Mouse (Mus musculus): ENCODE measurements around the gene Cdca8. TPM values are rescaled to one million over a fixed set of nuclear protein-coding genes. Genes with fewer than 3 reads are reported as not detected.
A peak's percentile ranks its signal among the peaks of the same experiment; 100 is the strongest.

Cdca8 gene
- polyA plus RNA-seq, 1 experiment from 2014 or later = 136 TPM

- H3K9ac ChIP-seq (ENCODE audit: low read depth, low read length) = no peak overlapping the region
- no peak for ATAC-seq (replicated peaks; ENCODE audit: insufficient number of reproducible peaks, low FRiP score, low TSS enrichment)
Observed at GRCm38 (mm10) chr4:124943781-124944180, 4.7 kb upstream of the Cdca8 start.

DNA sequence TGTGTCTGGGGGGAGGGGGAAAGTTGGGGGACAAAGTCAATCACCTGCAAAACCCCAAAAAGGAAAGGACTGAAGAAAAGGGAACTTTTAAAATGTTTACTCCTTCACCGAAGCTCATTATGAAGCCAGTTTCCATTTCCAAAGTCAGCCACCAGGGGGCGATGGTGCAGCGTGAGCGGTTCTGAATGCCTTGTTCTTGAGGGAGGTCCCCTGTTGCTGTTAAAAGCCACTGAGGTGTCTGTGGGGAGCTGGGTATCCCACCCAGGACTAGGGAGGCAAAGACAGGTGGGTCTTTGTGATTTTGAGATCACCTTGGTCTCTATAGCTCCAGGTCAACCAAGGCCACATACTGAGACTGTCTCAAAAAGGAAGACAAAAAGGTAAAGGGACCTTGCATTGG lies 3.9 kb upstream of the Cdca8 start:
- no peak for ATAC-seq (replicated peaks; ENCODE audit: insufficient number of reproducible peaks, low FRiP score, low TSS enrichment)
- H3K36me3 ChIP-seq (ENCODE audit: control insufficient read depth, insufficient read depth, low read length) = peaks cover 11% of the 10 kb centered on the region; the same call in 1 of the 2 replicates
- H3K27ac ChIP-seq (ENCODE audit: low read depth, low read length) = no peak overlapping the region
- no peak overlapping the region for H3K4me2 ChIP-seq
- H3K4me3 ChIP-seq (ENCODE audit: low read depth, low read length) = no peak overlapping the region
- 11% methylated on average over 4 of the region's 4 CpGs for WGBS (ENCODE audit: insufficient replicate concordance)
- no peaks in the 10 kb centered on the region for H3K27me3 ChIP-seq (ENCODE audit: control insufficient read depth, insufficient read depth, low read length)
- no peaks in the 10 kb centered on the region for H3K9me3 ChIP-seq (replicated peaks; ENCODE audit: control insufficient read depth, low read length)
- peaks cover 2% of the 10 kb centered on the region for H3K4me1 ChIP-seq (ENCODE audit: control insufficient read depth, insufficient read depth, low read length)
- H3K9ac ChIP-seq (ENCODE audit: low read depth, low read length) = no peak overlapping the region

More at GRCm38 (mm10) chr4:124943781-124944180, 4.7 kb upstream of the Cdca8 start:
- Histone ChIP-seq H3K4me2 (no peak overlapping the region), H3K27ac (ENCODE audit: low read depth, low read length) (no peak overlapping the region), H3K4me1 (ENCODE audit: control insufficient read depth, insufficient read depth, low read length) (no peaks in the 10 kb centered on the region), H3K27me3 (ENCODE audit: control insufficient read depth, insufficient read depth, low read length) (no peaks in the 10 kb centered on the region), H3K36me3 (ENCODE audit: control insufficient read depth, insufficient read depth, low read length) (peaks cover 10% of the 10 kb centered on the region; the same call in 1 of the 2 replicates), H3K4me3 (ENCODE audit: low read depth, low read length) (no peak overlapping the region), H3K9me3 (replicated peaks; ENCODE audit: control insufficient read depth, low read length) (no peaks in the 10 kb centered on the region)
- 62% methylated on average over 5 of the region's 5 CpGs for WGBS (ENCODE audit: insufficient replicate concordance)

GRCm38 (mm10) chr4:124936613-124937471 lies 2.3 kb downstream of the Cdca8 start, which contains the start of gene 9930104L06Rik:
TSS of gene 9930104L06Rik (plus strand) at chr4:124937048.
- peaks cover 15% of the 10 kb centered on the region for H3K4me1 ChIP-seq (ENCODE audit: control insufficient read depth, insufficient read depth, low read length)
- no peaks in the 10 kb centered on the region for H3K9me3 ChIP-seq (replicated peaks; ENCODE audit: control insufficient read depth, low read length)
- under 1% methylated on average over 52 of the region's 52 CpGs for WGBS (ENCODE audit: insufficient replicate concordance)
- no peaks in the 10 kb centered on the region for H3K27me3 ChIP-seq (ENCODE audit: control insufficient read depth, insufficient read depth, low read length)
- ATAC-seq (replicated peaks; ENCODE audit: insufficient number of reproducible peaks, low FRiP score, low TSS enrichment) = peak; percentile 98
- H3K27ac ChIP-seq (ENCODE audit: low read depth, low read length) = 0 out of 2 replicates have a peak within 1 kb of the TSS, but pooled peaks have one; percentile 22
- peaks cover 11% of the 10 kb centered on the region; the same call in 1 of the 2 replicates for H3K36me3 ChIP-seq (ENCODE audit: control insufficient read depth, insufficient read depth, low read length)
- peak within 1 kb of the TSS; percentile 84 for H3K4me2 ChIP-seq
- peak within 1 kb of the TSS; percentile 93 for H3K4me3 ChIP-seq (ENCODE audit: low read depth, low read length)
- peak within 1 kb of the TSS; percentile 89 for H3K9ac ChIP-seq (ENCODE audit: low read depth, low read length)

DNA sequence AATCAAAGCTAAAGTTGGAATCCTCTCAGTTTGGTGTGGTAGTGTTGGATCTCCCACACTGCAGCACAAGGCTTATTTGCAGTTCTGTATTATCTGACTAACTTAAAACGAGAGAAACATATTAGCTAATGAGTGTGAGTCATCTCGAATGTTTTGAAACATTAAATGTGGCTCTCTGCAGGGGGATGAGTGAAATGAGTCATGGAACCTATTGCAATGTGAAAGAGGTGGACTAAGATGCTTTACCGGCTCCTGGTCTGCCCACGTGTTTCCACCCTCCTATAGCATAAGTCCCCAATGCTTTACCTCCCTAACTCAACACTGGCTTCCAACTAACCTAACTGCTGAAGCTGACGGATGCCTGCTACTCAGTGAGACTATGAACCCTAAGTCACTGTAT lies 11.0 kb downstream of the Cdca8 start:
- no peaks in the 10 kb centered on the region for H3K9me3 ChIP-seq (replicated peaks; ENCODE audit: control insufficient read depth, low read length)
- WGBS (ENCODE audit: insufficient replicate concordance) = 87% methylated on average over 5 of the region's 5 CpGs
- ATAC-seq (replicated peaks; ENCODE audit: insufficient number of reproducible peaks, low FRiP score, low TSS enrichment) = no peak
- no peaks in the 10 kb centered on the region for H3K4me1 ChIP-seq (ENCODE audit: control insufficient read depth, insufficient read depth, low read length)
- no peak overlapping the region for H3K4me2 ChIP-seq
- no peak overlapping the region for H3K9ac ChIP-seq (ENCODE audit: low read depth, low read length)
- H3K27me3 ChIP-seq (ENCODE audit: control insufficient read depth, insufficient read depth, low read length) = no peaks in the 10 kb centered on the region
- no peak overlapping the region for H3K27ac ChIP-seq (ENCODE audit: low read depth, low read length)
- H3K4me3 ChIP-seq (ENCODE audit: low read depth, low read length) = no peak overlapping the region
- H3K36me3 ChIP-seq (ENCODE audit: control insufficient read depth, insufficient read depth, low read length) = peaks cover 43% of the 10 kb centered on the region

DNA sequence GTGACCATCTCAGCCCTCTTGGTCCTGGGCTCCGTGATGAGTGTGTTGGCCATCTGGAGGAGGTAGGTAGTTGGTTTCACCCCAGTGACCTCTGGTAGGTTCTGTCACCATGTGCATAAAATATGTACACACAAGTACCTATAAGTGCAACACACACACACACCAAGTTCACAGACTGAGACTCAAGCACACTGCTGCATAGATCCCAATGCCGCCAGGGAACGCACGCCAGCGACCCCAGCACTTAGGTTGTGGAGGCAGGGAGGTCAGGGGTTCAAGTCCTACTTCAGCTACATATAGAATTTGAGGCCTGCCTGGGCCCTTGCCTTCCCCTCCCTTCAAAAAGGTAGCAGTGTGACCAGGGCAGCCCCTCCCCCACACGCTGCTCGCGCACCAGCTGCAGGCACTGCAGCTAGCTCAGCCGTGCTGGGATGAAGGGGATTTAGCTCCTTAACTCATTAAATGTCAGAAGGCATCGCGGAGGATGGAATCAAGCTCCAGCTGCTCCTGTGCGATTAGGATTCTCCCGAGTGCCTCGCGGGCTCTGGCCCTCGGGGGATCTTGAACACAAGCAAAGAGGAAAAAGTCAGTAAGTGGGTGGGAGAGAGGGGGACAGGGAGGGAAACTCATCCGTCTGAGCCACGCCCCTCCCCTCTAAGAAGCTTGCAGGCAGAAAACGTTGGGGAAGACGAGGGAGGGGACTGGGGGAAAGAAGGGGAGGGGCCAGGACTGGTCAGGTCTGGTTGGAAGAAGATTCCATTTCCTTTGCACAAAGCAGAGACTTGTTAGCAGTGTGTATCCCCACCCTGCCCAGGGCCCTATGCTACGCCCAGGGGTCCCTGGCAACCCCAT lies 32.9 kb downstream of the Cdca8 start:
- 0 out of 2 replicates have a peak, but pooled peaks have one; percentile 39 for ATAC-seq (replicated peaks; ENCODE audit: insufficient number of reproducible peaks, low FRiP score, low TSS enrichment)
- Histone ChIP-seq H3K4me1 (ENCODE audit: control insufficient read depth, insufficient read depth, low read length) (no peaks in the 10 kb centered on the region), H3K4me3 (ENCODE audit: low read depth, low read length) (peak overlapping the region; percentile 23; the same call in 1 of the 2 replicates), H3K9me3 (replicated peaks; ENCODE audit: control insufficient read depth, low read length) (no peaks in the 10 kb centered on the region), H3K9ac (ENCODE audit: low read depth, low read length) (0 out of 2 replicates have a peak overlapping the region, but pooled peaks have one; percentile 39), H3K36me3 (ENCODE audit: control insufficient read depth, insufficient read depth, low read length) (no peaks in the 10 kb centered on the region), H3K27ac (ENCODE audit: low read depth, low read length) (no peak overlapping the region), H3K4me2 (peak overlapping the region; percentile 60), H3K27me3 (ENCODE audit: control insufficient read depth, insufficient read depth, low read length) (peaks cover 10% of the 10 kb centered on the region)
- 9% methylated on average over 21 of the region's 21 CpGs for WGBS (ENCODE audit: insufficient replicate concordance)

DNA sequence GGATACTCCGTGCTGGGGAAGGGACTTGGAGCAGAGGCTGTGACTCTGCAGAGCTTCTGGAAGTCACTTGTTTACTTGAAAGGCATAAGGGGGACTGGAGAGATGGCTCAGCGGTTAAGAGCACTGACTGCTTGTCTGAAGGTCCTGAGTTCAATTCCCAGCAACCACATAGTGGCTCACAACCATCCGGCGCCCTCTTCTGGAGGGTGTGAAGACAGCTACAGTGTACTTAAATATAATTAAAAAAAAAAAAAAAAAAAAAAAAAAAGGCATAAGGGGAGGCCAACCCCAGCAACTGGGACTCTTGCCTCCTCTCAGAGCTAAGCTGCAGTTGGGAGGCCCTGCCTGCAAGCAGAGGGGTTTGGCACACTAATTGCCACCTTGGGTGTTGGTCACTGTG lies 33.7 kb downstream of the Cdca8 start:
- Histone ChIP-seq H3K9ac (ENCODE audit: low read depth, low read length) (no peak overlapping the region), H3K36me3 (ENCODE audit: control insufficient read depth, insufficient read depth, low read length) (no peaks in the 10 kb centered on the region), H3K4me2 (no peak overlapping the region), H3K27me3 (ENCODE audit: control insufficient read depth, insufficient read depth, low read length) (peaks cover 10% of the 10 kb centered on the region), H3K9me3 (replicated peaks; ENCODE audit: control insufficient read depth, low read length) (no peaks in the 10 kb centered on the region), H3K4me1 (ENCODE audit: control insufficient read depth, insufficient read depth, low read length) (no peaks in the 10 kb centered on the region), H3K4me3 (ENCODE audit: low read depth, low read length) (no peak overlapping the region), H3K27ac (ENCODE audit: low read depth, low read length) (no peak overlapping the region)
- no peak for ATAC-seq (replicated peaks; ENCODE audit: insufficient number of reproducible peaks, low FRiP score, low TSS enrichment)
- WGBS (ENCODE audit: insufficient replicate concordance) = 52% methylated on average over 4 of the region's 4 CpGs

GRCm38 (mm10) chr4:124899906-124900305 lies 39.2 kb downstream of the Cdca8 start:
- no peaks in the 10 kb centered on the region for H3K9me3 ChIP-seq (replicated peaks; ENCODE audit: control insufficient read depth, low read length)
- peaks cover 2% of the 10 kb centered on the region; the same call in 1 of the 2 replicates for H3K4me1 ChIP-seq (ENCODE audit: control insufficient read depth, insufficient read depth, low read length)
- peaks cover 43% of the 10 kb centered on the region for H3K27me3 ChIP-seq (ENCODE audit: control insufficient read depth, insufficient read depth, low read length)
- no peak overlapping the region; the same call in 1 of the 2 replicates for H3K4me2 ChIP-seq
- ATAC-seq (replicated peaks; ENCODE audit: insufficient number of reproducible peaks, low FRiP score, low TSS enrichment) = no peak
- H3K9ac ChIP-seq (ENCODE audit: low read depth, low read length) = no peak overlapping the region
- H3K4me3 ChIP-seq (ENCODE audit: low read depth, low read length) = no peak overlapping the region
- no peaks in the 10 kb centered on the region for H3K36me3 ChIP-seq (ENCODE audit: control insufficient read depth, insufficient read depth, low read length)
- H3K27ac ChIP-seq (ENCODE audit: low read depth, low read length) = no peak overlapping the region
- 42% methylated on average over 5 of the region's 5 CpGs for WGBS (ENCODE audit: insufficient replicate concordance)

DNA sequence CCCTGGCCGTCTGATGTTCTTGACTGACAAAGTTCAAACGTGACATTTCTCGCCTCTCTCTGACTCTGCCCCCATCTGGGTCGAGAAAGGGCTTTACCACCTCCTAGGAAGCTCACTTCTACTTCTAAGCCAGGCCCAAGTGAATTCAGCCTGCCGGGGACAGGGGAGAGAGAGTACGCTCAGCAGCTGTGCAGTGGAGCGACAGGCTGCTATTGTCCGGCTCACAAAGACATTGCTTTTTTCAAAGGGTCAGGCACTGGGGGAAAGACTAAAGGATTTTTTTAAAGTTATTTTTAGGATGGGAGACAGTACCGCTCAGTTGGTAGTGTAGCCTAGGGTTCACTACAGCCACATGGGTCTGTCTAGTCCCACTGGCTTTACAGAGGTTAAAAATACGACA lies 40.7 kb downstream of the Cdca8 start:
- Histone ChIP-seq H3K4me2 (no peak overlapping the region), H3K4me3 (ENCODE audit: low read depth, low read length) (no peak overlapping the region), H3K4me1 (ENCODE audit: control insufficient read depth, insufficient read depth, low read length) (peaks cover 7% of the 10 kb centered on the region; the same call in 1 of the 2 replicates), H3K27me3 (ENCODE audit: control insufficient read depth, insufficient read depth, low read length) (peaks cover 57% of the 10 kb centered on the region), H3K9ac (ENCODE audit: low read depth, low read length) (no peak overlapping the region), H3K27ac (ENCODE audit: low read depth, low read length) (no peak overlapping the region), H3K9me3 (replicated peaks; ENCODE audit: control insufficient read depth, low read length) (no peaks in the 10 kb centered on the region), H3K36me3 (ENCODE audit: control insufficient read depth, insufficient read depth, low read length) (no peaks in the 10 kb centered on the region)
- ATAC-seq (replicated peaks; ENCODE audit: insufficient number of reproducible peaks, low FRiP score, low TSS enrichment) = no peak
- WGBS (ENCODE audit: insufficient replicate concordance) = 58% methylated on average over 10 of the region's 10 CpGs
